Mouse (Mus musculus) stomach, postnatal 0 days (tissue): Measurements from ENCODE around the gene Treml4. TPM values are rescaled to one million over a fixed set of nuclear protein-coding genes. Genes with fewer than 3 reads are reported as not detected.
A peak's percentile ranks its signal among the peaks of the same experiment; 100 is the strongest.

ENCODE experiments used
- ATAC-seq: fragments of 200-750 bp; cut with Nextera tagmentation; 2 replicates; pipeline ENCODE4 v1.8.0; 2017; ENCODE audit not compliant: low FRiP score, low TSS enrichment
- DNase-seq: peaks from one replicate; pipeline ENCODE4 v3.0.0-alpha.2; 2016; ENCODE audit warnings: low spot score
- H3K27ac ChIP-seq: fragments of 300-500 bp; sonication (generic); replicated peaks from 2 replicates; pipeline ENCODE4 v1.5.1; 2014; ENCODE audit warnings: mild to moderate bottlenecking, control low read depth
- H3K27me3 ChIP-seq: fragments of 300-500 bp; sonication (generic); 2 replicates; pipeline ENCODE4 v1.6.1; 2014; ENCODE audit warnings: low read length; ENCODE audit not compliant: control insufficient read depth, insufficient read depth
- H3K36me3 ChIP-seq: fragments of 300-500 bp; sonication (generic); 2 replicates; pipeline ENCODE4 v1.6.1; 2014; ENCODE audit warnings: low read length, mixed read lengths; ENCODE audit not compliant: control insufficient read depth, insufficient read depth
- H3K4me1 ChIP-seq: fragments of 300-500 bp; sonication (generic); replicated peaks from 2 replicates; pipeline ENCODE4 v1.6.1; 2014; ENCODE audit warnings: antibody characterized with exemption; ENCODE audit not compliant: control insufficient read depth, insufficient read depth
- H3K4me2 ChIP-seq: fragments of 300-500 bp; sonication (generic); replicated peaks from 2 replicates; pipeline ENCODE4 v1.6.1; 2014; ENCODE audit warnings: low read depth, mild to moderate bottlenecking, control low read depth, moderate library complexity
- H3K4me3 ChIP-seq: fragments of 300-500 bp; sonication (generic); 2 replicates; pipeline ENCODE4 v1.5.1; 2014; ENCODE audit warnings: low read depth, low read length, control low read depth
- H3K9ac ChIP-seq: fragments of 300-500 bp; sonication (generic); 2 replicates; pipeline ENCODE4 v1.6.1; 2014; ENCODE audit warnings: mild to moderate bottlenecking, low read length, control low read depth, mixed read lengths
- H3K9me3 ChIP-seq: fragments of 300-500 bp; sonication (generic); 2 replicates; pipeline ENCODE4 v1.6.1; 2016; ENCODE audit warnings: low read length; ENCODE audit not compliant: control insufficient read depth
- CTCF ChIP-seq: IDR thresholded peaks from 2 replicates; pipeline ENCODE4 v1.5.1; 2016; ENCODE audit warnings: antibody characterized with exemption, low read depth, mild to moderate bottlenecking, moderate library complexity
- EP300 ChIP-seq: optimal IDR thresholded peaks from 2 replicates; pipeline ENCODE3; 2016; ENCODE audit warnings: antibody characterized with exemption
- WGBS: fragments of 180-500 bp; shearing (Covaris S2); extraction: QIAGEN DNeasy Blood & Tissue Kit; methylation state at CpG from one replicate; pipeline ENCODE4 v1.1.7; 2014; 5-methylcytosine and 5-hydroxymethylcytosine counted together
- polyA plus RNA-seq: library from polyadenylated mRNA; unstranded; fragments of >200 nt; fragmentation: Nextera tagmentation; extraction: Ambion mirVana; gene quantifications from 2 replicates; pipeline ENCODE4 v1.2.1, GENCODE M21; 2015

The Treml4 gene
- polyA plus RNA-seq, 1 experiment from 2014 or later = 0.24 TPM

- TF ChIP-seq CTCF (no peak), EP300 (no peak)
- no peak overlapping the region for H3K4me2 ChIP-seq
- DNase-seq (no peak), ATAC-seq (no peak)
- H3K9me3 ChIP-seq = no peaks in the 10 kb centered on the region
- no peaks in the 10 kb centered on the region for H3K36me3 ChIP-seq
- no peak overlapping the region for H3K9ac ChIP-seq
- no peak overlapping the region for H3K27ac ChIP-seq
- H3K27me3 ChIP-seq = no peaks in the 10 kb centered on the region
- H3K4me1 ChIP-seq = no peaks in the 10 kb centered on the region
- no peak overlapping the region for H3K4me3 ChIP-seq
Observed at GRCm38 (mm10) chr17:48268276-48268675, 4.2 kb downstream of the Treml4 start.

- no peak for ATAC-seq
- Histone ChIP-seq H3K27ac (no peak overlapping the region), H3K9me3 (no peaks in the 10 kb centered on the region), H3K27me3 (no peaks in the 10 kb centered on the region), H3K4me1 (no peaks in the 10 kb centered on the region), H3K9ac (no peak overlapping the region), H3K36me3 (no peaks in the 10 kb centered on the region), H3K4me2 (no peak overlapping the region), H3K4me3 (no peak overlapping the region)
- 66% methylated on average over 4 of the region's 4 CpGs for WGBS
- TF ChIP-seq CTCF (no peak), EP300 (no peak)
- DNase-seq = no peak
Observed at GRCm38 (mm10) chr17:48269833-48270232, 5.7 kb downstream of the Treml4 start.

- Histone ChIP-seq H3K27ac (no peak overlapping the region), H3K36me3 (no peaks in the 10 kb centered on the region), H3K4me3 (no peak overlapping the region), H3K4me2 (no peak overlapping the region), H3K27me3 (no peaks in the 10 kb centered on the region), H3K9ac (no peak overlapping the region), H3K9me3 (no peaks in the 10 kb centered on the region), H3K4me1 (no peaks in the 10 kb centered on the region)
- WGBS = 69% methylated on average over 5 of the region's 5 CpGs
- ATAC-seq = no peak
- DNase-seq = no peak
- TF ChIP-seq CTCF (no peak), EP300 (no peak)
Observed at GRCm38 (mm10) chr17:48272158-48272557, 8.1 kb downstream of the Treml4 start.

GRCm38 (mm10) chr17:48272598-48272997 is 8.5 kb downstream of the Treml4 start:
- no peak overlapping the region for H3K4me3 ChIP-seq
- no peaks in the 10 kb centered on the region for H3K36me3 ChIP-seq
- DNase-seq (no peak), ATAC-seq (no peak)
- 82% methylated on average over 4 of the region's 4 CpGs for WGBS
- TF ChIP-seq CTCF (no peak), EP300 (no peak)
- H3K9ac ChIP-seq = no peak overlapping the region
- no peak overlapping the region for H3K4me2 ChIP-seq
- no peaks in the 10 kb centered on the region for H3K4me1 ChIP-seq
- H3K9me3 ChIP-seq = no peaks in the 10 kb centered on the region
- no peak overlapping the region for H3K27ac ChIP-seq
- H3K27me3 ChIP-seq = no peaks in the 10 kb centered on the region

GRCm38 (mm10) chr17:48274098-48274497 is 10.0 kb downstream of the Treml4 start:
- no peak for ATAC-seq
- 84% methylated on average over 4 of the region's 4 CpGs for WGBS
- no peak overlapping the region for H3K9ac ChIP-seq

GRCm38 (mm10) chr17:48274885-48275284 is 10.8 kb downstream of the Treml4 start:
- WGBS = 32% methylated on average over 6 of the region's 6 CpGs
- Histone ChIP-seq H3K27ac (no peak overlapping the region), H3K4me3 (no peak overlapping the region), H3K4me1 (no peaks in the 10 kb centered on the region), H3K9me3 (no peaks in the 10 kb centered on the region), H3K36me3 (no peaks in the 10 kb centered on the region), H3K9ac (no peak overlapping the region), H3K27me3 (no peaks in the 10 kb centered on the region), H3K4me2 (no peak overlapping the region)
- ATAC-seq (no peak), DNase-seq (peak; percentile 77)
- TF ChIP-seq EP300 (no peak), CTCF (peak; percentile 90)

More at GRCm38 (mm10) chr17:48274098-48274497, 10.0 kb downstream of the Treml4 start:
- H3K27ac ChIP-seq = no peak overlapping the region
- H3K9me3 ChIP-seq = no peaks in the 10 kb centered on the region
- H3K4me3 ChIP-seq = no peak overlapping the region
- DNase-seq = no peak
- TF ChIP-seq EP300 (no peak), CTCF (no peak)
- no peaks in the 10 kb centered on the region for H3K4me1 ChIP-seq
- no peak overlapping the region for H3K4me2 ChIP-seq
- H3K36me3 ChIP-seq = no peaks in the 10 kb centered on the region
- H3K27me3 ChIP-seq = no peaks in the 10 kb centered on the region
